Mouse (Mus musculus) right cerebral cortex, adult 18-20 months (tissue): ENCODE measurements at regions not wholly inside any gene's neighbourhood (a gene's known extent, or its start where the extent isn't known, plus 50 kb on each side); places are given as distances from the start of the nearest gene placed in this dataset.

Experiments used
- DNase-seq: peaks from one replicate; pipeline ENCODE4 v3.0.0; 2022; ENCODE audit warnings: mixed read lengths

GRCm38 (mm10) chr16:73835715-73836440, 575.7 kb downstream of the Robo2 start:
- DNase-seq: no peak

- no peak for DNase-seq
Measured at GRCm38 (mm10) chr16:73821387-73822338, 590.0 kb downstream of the Robo2 start.

- no peak for DNase-seq
Measured at GRCm38 (mm10) chr16:73804572-73804971, 607.1 kb downstream of the Robo2 start.

GRCm38 (mm10) chr16:73796528-73797171, 615.0 kb downstream of the Robo2 start:
- no peak for DNase-seq

- DNase-seq: no peak
Measured at GRCm38 (mm10) chr16:73785074-73785438, 626.6 kb downstream of the Robo2 start.

GRCm38 (mm10) chr16:73784296-73785073, 627.1 kb downstream of the Robo2 start:
- peak; percentile 31 for DNase-seq

- no peak for DNase-seq
Measured at GRCm38 (mm10) chr16:73772454-73772853, 639.2 kb downstream of the Robo2 start.

GRCm38 (mm10) chr16:73770440-73770856, 641.2 kb downstream of the Robo2 start:
- peak; percentile 4 for DNase-seq

GRCm38 (mm10) chr16:73769729-73770128, 641.9 kb downstream of the Robo2 start:
- DNase-seq: no peak

- DNase-seq: no peak
Measured at GRCm38 (mm10) chr16:73768706-73769105, 642.9 kb downstream of the Robo2 start.

GRCm38 (mm10) chr16:73765184-73765583, 646.4 kb downstream of the Robo2 start:
- no peak for DNase-seq

- no peak for DNase-seq
Measured at GRCm38 (mm10) chr16:73760921-73761320, 650.7 kb downstream of the Robo2 start.

GRCm38 (mm10) chr16:73758872-73759271, 652.8 kb downstream of the Robo2 start:
- DNase-seq: no peak

GRCm38 (mm10) chr16:73754302-73754701, 657.3 kb downstream of the Robo2 start:
- no peak for DNase-seq

- no peak for DNase-seq
Measured at GRCm38 (mm10) chr16:73728297-73728696, 683.3 kb downstream of the Robo2 start.

GRCm38 (mm10) chr16:73719691-73720090, 691.9 kb downstream of the Robo2 start:
- DNase-seq: no peak

- no peak for DNase-seq
Measured at GRCm38 (mm10) chr16:73716301-73716700, 695.3 kb downstream of the Robo2 start.

GRCm38 (mm10) chr16:73707051-73707450, 704.6 kb downstream of the Robo2 start:
- DNase-seq: peak; percentile 5

GRCm38 (mm10) chr16:73689274-73689673, 722.4 kb downstream of the Robo2 start:
- DNase-seq: no peak

- no peak for DNase-seq
Measured at GRCm38 (mm10) chr16:73679804-73680203, 731.8 kb downstream of the Robo2 start.

GRCm38 (mm10) chr16:73670516-73670915, 741.1 kb downstream of the Robo2 start:
- no peak for DNase-seq

- DNase-seq: no peak
Measured at GRCm38 (mm10) chr16:73652976-73653690, 758.5 kb downstream of the Robo2 start.
